Mouse (Mus musculus): ENCODE results near the gene Lsm4. TPM values are rescaled to one million over a fixed set of nuclear protein-coding genes. Genes with fewer than 3 reads are reported as not detected.

The Lsm4 gene
- polyA plus RNA-seq, 1 experiment from 2014 or later: 339 TPM

GRCm38 (mm10) chr8:70716521-70717400, 43.7 kb downstream of the Lsm4 start:
- peaks cover 14% of the 10 kb centered on the region for H3K4me1 ChIP-seq
- WGBS: 87% methylated on average over 40 of the region's 40 CpGs
- H3K36me3 ChIP-seq (replicated peaks): no peaks in the 10 kb centered on the region
- peak overlapping the region; percentile 3; the same call in 1 of the 2 replicates for H3K4me3 ChIP-seq
- H3K27me3 ChIP-seq (ENCODE audit: poor library complexity, severe bottlenecking): peaks cover 22% of the 10 kb centered on the region
- no peak overlapping the region for H3K27ac ChIP-seq
- H3K9me3 ChIP-seq: no peaks in the 10 kb centered on the region
- DNase-seq (ENCODE audit: extremely low spot score, low spot score): no peak

GRCm38 (mm10) chr8:70718297-70718696, 45.2 kb downstream of the Lsm4 start, which contains the start of gene Gm3336:
Gene Gm3336, plus strand, starts transcription at chr8:70718543.
- Histone ChIP-seq H3K27me3 (ENCODE audit: poor library complexity, severe bottlenecking) (peaks cover 22% of the 10 kb centered on the region), H3K4me1 (peaks cover 14% of the 10 kb centered on the region), H3K27ac (no peak within 1 kb of the TSS), H3K4me3 (peak within 1 kb of the TSS; percentile 13; the same call in 1 of the 2 replicates), H3K9me3 (no peaks in the 10 kb centered on the region), H3K36me3 (replicated peaks) (no peaks in the 10 kb centered on the region)
- peak; percentile 42 for DNase-seq (ENCODE audit: extremely low spot score, low spot score)
- 3% methylated on average over 19 of the region's 19 CpGs for WGBS

- H3K4me1 ChIP-seq: peaks cover 5% of the 10 kb centered on the region
- DNase-seq (ENCODE audit: extremely low spot score, low spot score): no peak
- H3K4me3 ChIP-seq: no peak overlapping the region
- H3K27me3 ChIP-seq (ENCODE audit: poor library complexity, severe bottlenecking): peaks cover 28% of the 10 kb centered on the region
- no peaks in the 10 kb centered on the region for H3K36me3 ChIP-seq (replicated peaks)
- WGBS: 71% methylated on average over 9 of the region's 9 CpGs
- H3K9me3 ChIP-seq: no peaks in the 10 kb centered on the region
- no peak overlapping the region for H3K27ac ChIP-seq
Observed at GRCm38 (mm10) chr8:70719796-70720270, 46.8 kb downstream of the Lsm4 start.

DNA sequence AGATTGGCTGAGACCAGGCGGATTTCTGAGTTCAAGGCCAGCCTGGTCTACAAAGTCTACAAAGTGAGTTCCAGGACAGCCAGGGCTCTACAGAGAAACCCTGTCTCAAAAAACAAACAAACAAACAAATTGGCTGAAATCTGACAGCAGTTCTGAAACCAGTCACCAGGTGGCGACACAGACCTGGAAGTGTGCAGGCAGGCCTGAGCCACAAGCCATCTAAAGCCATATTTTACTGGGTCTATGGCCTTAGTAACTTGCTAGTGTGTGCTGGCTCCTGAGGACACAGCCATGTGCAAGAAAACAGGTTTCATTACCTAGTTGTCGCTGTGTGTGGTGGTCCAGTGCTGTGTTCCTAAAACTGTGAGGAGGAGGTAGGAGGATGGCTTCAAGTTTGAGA, 47.7 kb downstream of the Lsm4 start:
- Histone ChIP-seq H3K4me1 (peaks cover 5% of the 10 kb centered on the region), H3K27ac (no peak overlapping the region), H3K9me3 (no peaks in the 10 kb centered on the region), H3K27me3 (ENCODE audit: poor library complexity, severe bottlenecking) (peaks cover 29% of the 10 kb centered on the region), H3K4me3 (no peak overlapping the region), H3K36me3 (replicated peaks) (no peaks in the 10 kb centered on the region)
- DNase-seq (ENCODE audit: extremely low spot score, low spot score): peak; percentile 73
- 5% methylated on average over 3 of the region's 3 CpGs for WGBS

GRCm38 (mm10) chr8:70721601-70722000, 48.6 kb downstream of the Lsm4 start:
- WGBS: 82% methylated on average over 8 of the region's 8 CpGs
- Histone ChIP-seq H3K27ac (no peak overlapping the region), H3K4me1 (peaks cover 5% of the 10 kb centered on the region), H3K9me3 (no peaks in the 10 kb centered on the region), H3K27me3 (ENCODE audit: poor library complexity, severe bottlenecking) (peaks cover 37% of the 10 kb centered on the region), H3K4me3 (no peak overlapping the region), H3K36me3 (replicated peaks) (no peaks in the 10 kb centered on the region)
- DNase-seq (ENCODE audit: extremely low spot score, low spot score): no peak

DNA sequence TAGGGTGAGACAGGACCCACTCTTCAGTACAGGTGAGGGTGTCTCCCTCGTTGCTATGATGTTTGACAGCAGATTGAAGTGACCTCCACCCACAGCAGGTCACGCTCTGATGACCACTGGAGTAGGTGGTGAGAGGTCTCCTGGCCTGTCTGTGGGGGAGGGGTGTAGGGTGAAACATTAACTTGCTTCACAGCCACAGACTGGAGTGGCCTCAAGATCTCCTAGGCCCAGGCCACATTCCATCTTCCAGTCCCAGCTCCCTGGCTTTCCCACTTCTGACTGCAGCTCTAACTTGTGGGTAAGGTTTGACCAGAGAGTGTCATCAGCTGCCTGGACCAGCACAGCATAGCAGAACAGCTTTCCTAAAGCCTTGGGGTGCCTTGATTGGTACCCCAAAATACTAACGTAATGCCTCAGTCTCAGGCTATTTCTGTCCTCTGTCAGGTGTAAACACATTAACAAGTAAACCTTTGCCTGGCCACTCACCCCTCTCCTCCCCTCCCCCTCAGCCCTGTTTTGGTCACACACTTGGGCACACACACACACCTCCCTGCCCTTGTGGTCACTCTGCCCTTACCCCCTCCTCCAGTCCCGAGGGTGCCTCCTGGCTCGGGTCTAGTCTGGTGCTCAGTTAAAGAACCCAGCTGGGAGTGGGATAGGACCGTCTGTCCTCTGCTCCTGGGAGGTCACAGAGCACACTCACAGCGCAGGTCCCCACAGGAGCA, 50.6 kb downstream of the Lsm4 start, which contains the start of gene Pde4c:
Pde4c (plus strand) TSS at position 235 of the 725 bp plus-strand sequence.
- Histone ChIP-seq H3K4me3 (no peak within 1 kb of the TSS), H3K9me3 (no peaks in the 10 kb centered on the region), H3K36me3 (replicated peaks) (no peaks in the 10 kb centered on the region), H3K27me3 (ENCODE audit: poor library complexity, severe bottlenecking) (peaks cover 41% of the 10 kb centered on the region), H3K27ac (peak within 1 kb of the TSS; percentile 25; the same call in 1 of the 2 replicates), H3K4me1 (peaks cover 3% of the 10 kb centered on the region; the same call in 1 of the 2 replicates)
- no peak for DNase-seq (ENCODE audit: extremely low spot score, low spot score)
- 74% methylated on average over 7 of the region's 7 CpGs for WGBS

- 0 out of 2 replicates have a peak, but pooled peaks cover 3% of the 10 kb centered on the region for H3K4me1 ChIP-seq
- peak overlapping the region; percentile 25; the same call in 1 of the 2 replicates for H3K27ac ChIP-seq
- H3K36me3 ChIP-seq (replicated peaks): no peaks in the 10 kb centered on the region
- H3K9me3 ChIP-seq: no peaks in the 10 kb centered on the region
- peaks cover 46% of the 10 kb centered on the region for H3K27me3 ChIP-seq (ENCODE audit: poor library complexity, severe bottlenecking)
- no peak for DNase-seq (ENCODE audit: extremely low spot score, low spot score)
- WGBS: 81% methylated on average over 12 of the region's 12 CpGs
- no peak overlapping the region for H3K4me3 ChIP-seq
Observed at GRCm38 (mm10) chr8:70724216-70724615, 51.2 kb downstream of the Lsm4 start.

DNA sequence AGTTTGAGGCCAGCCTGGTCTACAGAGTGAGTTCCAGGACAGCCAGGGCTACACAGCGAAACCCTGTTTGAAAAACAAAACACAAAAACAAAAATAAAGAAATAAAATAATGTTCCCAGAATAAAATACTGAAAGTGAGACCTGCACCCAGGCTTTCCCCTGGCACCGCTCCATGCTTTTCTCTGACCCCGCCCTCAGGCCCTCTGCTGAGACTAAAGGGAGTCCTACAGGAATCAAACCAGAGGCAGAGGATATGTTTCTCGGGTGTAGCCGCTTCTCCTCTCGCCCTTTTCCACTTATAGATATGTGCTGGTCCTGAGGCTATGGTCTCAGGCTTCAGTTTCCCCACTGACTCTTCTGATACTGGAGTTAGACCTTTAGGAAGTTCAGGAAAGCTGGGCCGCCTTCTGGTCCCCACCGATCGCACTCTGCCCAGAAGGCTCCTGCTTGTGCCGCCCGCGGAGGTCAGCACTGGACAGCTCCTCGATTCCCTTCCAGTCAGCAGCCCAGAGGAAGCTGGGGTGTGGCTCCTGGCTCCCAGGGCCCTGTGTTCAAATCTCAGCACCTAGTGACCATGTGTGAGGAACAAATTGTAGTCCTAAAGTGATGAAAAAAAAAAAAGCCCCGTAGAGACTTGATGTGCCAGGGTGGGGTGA, 52.9 kb downstream of the Lsm4 start:
- H3K27ac ChIP-seq: no peak overlapping the region
- H3K4me1 ChIP-seq: peaks cover 13% of the 10 kb centered on the region
- H3K9me3 ChIP-seq: no peaks in the 10 kb centered on the region
- no peak overlapping the region for H3K4me3 ChIP-seq
- 28% methylated on average over 14 of the region's 14 CpGs for WGBS
- no peak for DNase-seq (ENCODE audit: extremely low spot score, low spot score)
- peaks cover 56% of the 10 kb centered on the region for H3K27me3 ChIP-seq (ENCODE audit: poor library complexity, severe bottlenecking)
- H3K36me3 ChIP-seq (replicated peaks): no peaks in the 10 kb centered on the region

DNA sequence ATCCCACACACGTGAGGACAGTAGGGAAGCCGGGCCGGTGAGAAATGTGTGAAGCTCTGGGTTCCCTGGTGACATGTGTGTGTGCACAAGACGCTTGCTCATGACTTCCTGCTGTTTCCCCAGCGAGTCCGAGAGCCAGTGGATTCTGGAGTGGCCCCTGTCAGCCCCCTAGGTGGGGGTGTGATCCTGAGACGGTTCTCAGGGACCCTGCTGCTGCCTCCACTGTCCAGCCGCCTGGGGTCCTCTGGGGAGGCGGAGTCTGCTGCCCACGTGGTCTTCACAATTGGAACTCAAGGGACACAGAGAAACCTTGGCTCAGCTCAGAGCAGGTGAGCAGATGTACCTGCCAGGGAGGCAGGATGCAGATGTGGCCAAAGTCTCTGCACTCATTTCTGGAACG, 53.7 kb downstream of the Lsm4 start:
- 42% methylated on average over 11 of the region's 11 CpGs for WGBS
- H3K27ac ChIP-seq: no peak overlapping the region
- H3K27me3 ChIP-seq (ENCODE audit: poor library complexity, severe bottlenecking): peaks cover 64% of the 10 kb centered on the region
- peaks cover 13% of the 10 kb centered on the region for H3K4me1 ChIP-seq
- H3K4me3 ChIP-seq: no peak overlapping the region
- no peak for DNase-seq (ENCODE audit: extremely low spot score, low spot score)
- no peaks in the 10 kb centered on the region for H3K36me3 ChIP-seq (replicated peaks)
- H3K9me3 ChIP-seq: no peaks in the 10 kb centered on the region

Other genes starting within 250 kb of the Lsm4 start
- gene Crtc1, start 233.7 kb upstream of the Lsm4 start, polyA plus RNA-seq (2016; fragmentation: Nextera tagmentation; extraction: Ambion mirVana): 14.8 and 16.4 TPM in 2 replicates
- gene Klhl26, start 196.3 kb upstream of the Lsm4 start, polyA plus RNA-seq (2016; fragmentation: Nextera tagmentation; extraction: Ambion mirVana): 19.9 and 20.2 TPM in 2 replicates
- gene Tmem59l, start 185.9 kb upstream of the Lsm4 start, polyA plus RNA-seq (2016; fragmentation: Nextera tagmentation; extraction: Ambion mirVana): 16.7 and 19.5 TPM in 2 replicates
- 34.1 and 48.4 TPM in 2 replicates for gene Crlf1, start 180.1 kb upstream of the Lsm4 start, polyA plus RNA-seq (2016; fragmentation: Nextera tagmentation; extraction: Ambion mirVana)
- gene Rex1bd, start 166.5 kb upstream of the Lsm4 start, polyA plus RNA-seq (2016; fragmentation: Nextera tagmentation; extraction: Ambion mirVana): 126 and 136 TPM in 2 replicates
- 879 and 899 TPM in 2 replicates for gene Uba52, start 162.4 kb upstream of the Lsm4 start, polyA plus RNA-seq (2016; fragmentation: Nextera tagmentation; extraction: Ambion mirVana)
- gene Fkbp8, start 145.5 kb upstream of the Lsm4 start, polyA plus RNA-seq (2016; fragmentation: Nextera tagmentation; extraction: Ambion mirVana): 295 and 303 TPM in 2 replicates
- 52.6 and 57.2 TPM in 2 replicates for gene Kxd1, start 145.3 kb upstream of the Lsm4 start, polyA plus RNA-seq (2016; fragmentation: Nextera tagmentation; extraction: Ambion mirVana)
- 20.8 and 22.7 TPM in 2 replicates for gene Ell, start 133.8 kb upstream of the Lsm4 start, polyA plus RNA-seq (2016; fragmentation: Nextera tagmentation; extraction: Ambion mirVana)
- gene Isyna1, start 78.9 kb upstream of the Lsm4 start, polyA plus RNA-seq (2016; fragmentation: Nextera tagmentation; extraction: Ambion mirVana): 166 and 170 TPM in 2 replicates
- gene Ssbp4, start 64.4 kb upstream of the Lsm4 start, polyA plus RNA-seq (2016; fragmentation: Nextera tagmentation; extraction: Ambion mirVana): 74.4 and 84.1 TPM in 2 replicates
- 0.49 and 0.87 TPM in 2 replicates for gene Lrrc25, start 57.1 kb upstream of the Lsm4 start, polyA plus RNA-seq (2016; fragmentation: Nextera tagmentation; extraction: Ambion mirVana)
- gene Gdf15, start 40.8 kb upstream of the Lsm4 start, polyA plus RNA-seq (2016; fragmentation: Nextera tagmentation; extraction: Ambion mirVana): not detected in 2 replicates
- 40.5 and 49.3 TPM in 2 replicates for gene Pgpep1, start 12.9 kb upstream of the Lsm4 start, polyA plus RNA-seq (2016; fragmentation: Nextera tagmentation; extraction: Ambion mirVana)
- gene Jund, start 25.7 kb downstream of the Lsm4 start, polyA plus RNA-seq (2016; fragmentation: Nextera tagmentation; extraction: Ambion mirVana): 49.6 and 50.9 TPM in 2 replicates
- gene Iqcn, start 30.2 kb downstream of the Lsm4 start, polyA plus RNA-seq (2016; fragmentation: Nextera tagmentation; extraction: Ambion mirVana): 0.02 TPM in 1 of 2 replicates, not detected in the other
- not detected in 2 replicates for gene Gm3336, start 45.3 kb downstream of the Lsm4 start, polyA plus RNA-seq (2016; fragmentation: Nextera tagmentation; extraction: Ambion mirVana)
- 0.38 and 0.68 TPM in 2 replicates for gene Pde4c, start 50.5 kb downstream of the Lsm4 start, polyA plus RNA-seq (2016; fragmentation: Nextera tagmentation; extraction: Ambion mirVana)
- 10.5 and 12.2 TPM in 2 replicates for gene Rab3a, start 81.4 kb downstream of the Lsm4 start, polyA plus RNA-seq (2016; fragmentation: Nextera tagmentation; extraction: Ambion mirVana)
- gene Mpv17l2, start 87.7 kb downstream of the Lsm4 start, polyA plus RNA-seq (2016; fragmentation: Nextera tagmentation; extraction: Ambion mirVana): 30.8 and 34.3 TPM in 2 replicates
- 67.1 and 69.2 TPM in 2 replicates for gene Pik3r2, start 103.5 kb downstream of the Lsm4 start, polyA plus RNA-seq (2016; fragmentation: Nextera tagmentation; extraction: Ambion mirVana)
- gene Mast3, start 131.8 kb downstream of the Lsm4 start, polyA plus RNA-seq (2016; fragmentation: Nextera tagmentation; extraction: Ambion mirVana): 12.0 and 14.9 TPM in 2 replicates
- gene Il12rb1, start 135.2 kb downstream of the Lsm4 start, polyA plus RNA-seq (2016; fragmentation: Nextera tagmentation; extraction: Ambion mirVana): 0.12 TPM in 1 of 2 replicates, not detected in the other
- 4.8 and 5.7 TPM in 2 replicates for gene Arrdc2, start 166.5 kb downstream of the Lsm4 start, polyA plus RNA-seq (2016; fragmentation: Nextera tagmentation; extraction: Ambion mirVana)
- 4.7 and 5.9 TPM in 2 replicates for gene Kcnn1, start 190.0 kb downstream of the Lsm4 start, polyA plus RNA-seq (2016; fragmentation: Nextera tagmentation; extraction: Ambion mirVana)
- 184 and 186 TPM in 2 replicates for gene Ccdc124, start 200.7 kb downstream of the Lsm4 start, polyA plus RNA-seq (2016; fragmentation: Nextera tagmentation; extraction: Ambion mirVana)
- gene Slc5a5, start 219.5 kb downstream of the Lsm4 start, polyA plus RNA-seq (2016; fragmentation: Nextera tagmentation; extraction: Ambion mirVana): 0.36 and 0.38 TPM in 2 replicates
- 3,478 and 3,689 TPM in 2 replicates for gene Rpl18a, start 224.2 kb downstream of the Lsm4 start, polyA plus RNA-seq (2016; fragmentation: Nextera tagmentation; extraction: Ambion mirVana)
- 69.1 and 69.3 TPM in 2 replicates for gene Map1s, start 232.7 kb downstream of the Lsm4 start, polyA plus RNA-seq (2016; fragmentation: Nextera tagmentation; extraction: Ambion mirVana)

Measured in forebrain, embryonic 10.5 days (tissue).